ENCODE assay signal across 18 mouse cellular contexts in genomic region chr7:19098811-19099210, GRCm38 (mm10). TPM values are rescaled to one million over a fixed set of nuclear protein-coding genes. Genes with fewer than 3 reads are reported as not detected.
"Had no signal": no experiment of that assay in that cellular context is flagged by ENCODE, and none has a peak within 500 bp of the region (broad histone marks: within the 10 kb centered on the region; RNA-seq: fewer than 3 reads in every experiment).

No protein-coding gene starts in this region.

- H3K9me3 ChIP-seq: midbrain, embryonic 10.5 days; midbrain, embryonic 12.5 days; neural tube, embryonic 13.5 days; neural tube, embryonic 15.5 days had no signal

- H3K9ac ChIP-seq: lung, embryonic 14.5 days; midbrain, embryonic 12.5 days; neural tube, embryonic 13.5 days; neural tube, embryonic 15.5 days had no signal

- DNase-seq: lung, embryonic 14.5 days; lung, postnatal 10 days; lung, postnatal 4 days; midbrain, embryonic 14.5 days; retina, postnatal 1 day; right cerebral cortex, adult 18-20 months; right cerebral cortex, postnatal 25 days; right cerebral cortex, postnatal 4 days; spleen, adult 18-20 months; thymus, adult 18-20 months; thymus, postnatal 14 days; thymus, postnatal 36 days had no signal

- H3K4me3 ChIP-seq: midbrain, embryonic 10.5 days; midbrain, embryonic 12.5 days; myocyte; neural tube, embryonic 13.5 days; neural tube, embryonic 15.5 days had no signal

- H3K27ac ChIP-seq: midbrain, embryonic 10.5 days; midbrain, embryonic 12.5 days; neural tube, embryonic 13.5 days; neural tube, embryonic 15.5 days had no signal

- H3K36me3 ChIP-seq: neural tube, embryonic 13.5 days had no signal

RNA-seq across cellular contexts. Expression of gene Gm4969, which starts 19.4 kb away (rescaled TPM):
- polyA plus RNA-seq: myocyte; small intestine, adult 2 months had no signal
